Mouse (Mus musculus) thymus, postnatal 0 days (tissue): ENCODE measurements at regions not wholly inside any gene's neighbourhood (a gene's known extent, or its start where the extent isn't known, plus 50 kb on each side); places are given as distances from the start of the nearest gene placed in this dataset.

Experiments used
- DNase-seq: peaks from one replicate; pipeline ENCODE4 v3.0.0-alpha.2; 2015; ENCODE audit warnings: low spot score

- no peak for DNase-seq
These were observed 110.4 kb upstream of the Neil3 start for GRCm38 (mm10) chr8:53749263-53749662.

- no peak for DNase-seq
These were observed 130.3 kb upstream of the Neil3 start for GRCm38 (mm10) chr8:53769211-53769610.

GRCm38 (mm10) chr8:53775511-53775910 lies 136.6 kb upstream of the Neil3 start:
- DNase-seq: no peak

- DNase-seq: no peak
These were observed 142.0 kb upstream of the Neil3 start for GRCm38 (mm10) chr8:53780886-53781285.

GRCm38 (mm10) chr8:53781885-53782284 lies 143.0 kb upstream of the Neil3 start:
- DNase-seq: no peak

- DNase-seq: no peak
These were observed 149.3 kb upstream of the Neil3 start for GRCm38 (mm10) chr8:53788202-53788601.

- DNase-seq: no peak
These were observed 182.3 kb upstream of the Neil3 start for GRCm38 (mm10) chr8:53821148-53821547.

GRCm38 (mm10) chr8:53827395-53827794 lies 188.5 kb upstream of the Neil3 start:
- no peak for DNase-seq

- no peak for DNase-seq
These were observed 209.0 kb upstream of the Neil3 start for GRCm38 (mm10) chr8:53847821-53848220.

GRCm38 (mm10) chr8:53868567-53868966 lies 208.8 kb upstream of the Vegfc start:
- DNase-seq: no peak

- DNase-seq: peak; percentile 2
These were observed 207.3 kb upstream of the Vegfc start for GRCm38 (mm10) chr8:53869997-53870596.

GRCm38 (mm10) chr8:53872033-53872619 lies 205.3 kb upstream of the Vegfc start:
- DNase-seq: no peak

GRCm38 (mm10) chr8:53878846-53879245 lies 198.6 kb upstream of the Vegfc start:
- DNase-seq: no peak

GRCm38 (mm10) chr8:53881551-53881950 lies 195.9 kb upstream of the Vegfc start:
- no peak for DNase-seq

- no peak for DNase-seq
These were observed 185.1 kb upstream of the Vegfc start for GRCm38 (mm10) chr8:53892205-53892710.

- DNase-seq: no peak
These were observed 184.6 kb upstream of the Vegfc start for GRCm38 (mm10) chr8:53892770-53893169.

- no peak for DNase-seq
These were observed 155.1 kb upstream of the Vegfc start for GRCm38 (mm10) chr8:53922343-53922742.

- no peak for DNase-seq
These were observed 146.7 kb upstream of the Vegfc start for GRCm38 (mm10) chr8:53930685-53931084.

GRCm38 (mm10) chr8:53938392-53938791 lies 139.0 kb upstream of the Vegfc start:
- DNase-seq: no peak

- DNase-seq: no peak
These were observed 137.9 kb upstream of the Vegfc start for GRCm38 (mm10) chr8:53939519-53939918.

GRCm38 (mm10) chr8:53941144-53941543 lies 136.3 kb upstream of the Vegfc start:
- DNase-seq: no peak

GRCm38 (mm10) chr8:53945561-53945960 lies 131.8 kb upstream of the Vegfc start:
- DNase-seq: no peak

- no peak for DNase-seq
These were observed 130.0 kb upstream of the Vegfc start for GRCm38 (mm10) chr8:53947384-53947783.
